Mouse (Mus musculus): ENCODE measurements around the gene Dusp10. TPM values are rescaled to one million over a fixed set of nuclear protein-coding genes. Genes with fewer than 3 reads are reported as not detected.

The Dusp10 gene
- total and polyA plus RNA-seq, 2 experiments from 2014 or later, result 8.6 to 31.1 TPM

DNA sequence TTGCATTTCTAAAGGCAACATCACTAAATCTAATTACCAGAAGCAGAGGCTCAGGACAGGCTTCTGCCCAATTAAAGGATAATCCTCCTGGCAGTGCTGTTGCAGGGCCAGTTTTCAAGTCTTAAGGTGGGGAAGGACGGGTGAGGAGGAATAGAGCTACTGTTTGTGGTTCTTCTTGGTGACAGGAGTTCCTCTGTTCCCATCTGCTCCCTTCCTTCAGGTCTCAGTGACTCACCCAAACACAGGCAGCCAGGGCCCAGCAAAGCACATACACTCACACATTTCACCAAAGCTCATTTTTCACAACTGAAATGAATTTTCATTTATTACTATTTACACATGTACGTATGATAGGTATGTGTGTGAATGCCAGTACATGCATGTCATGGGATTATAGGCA, 93.7 kb downstream of the Dusp10 start:
- TF ChIP-seq EP300 (IDR thresholded peaks at IDR 0.05; ENCODE audit: low read depth) (no peak), CTCF (IDR thresholded peaks at IDR 0.05; ENCODE audit: low read depth) (no peak)
- Histone ChIP-seq H3K9ac (replicated peaks; ENCODE audit: low read depth, low read length) (no peak overlapping the region), H3K36me3 (replicated peaks; ENCODE audit: control insufficient read depth, insufficient read depth, low read length) (no peaks in the 10 kb centered on the region), H3K9me3 (replicated peaks; ENCODE audit: control insufficient read depth, low read length) (no peaks in the 10 kb centered on the region), H3K4me2 (ENCODE audit: low read depth, low read length) (no peak overlapping the region), H3K4me3 (ENCODE audit: low read depth, low read length) (no peak overlapping the region), H3K4me1 (ENCODE audit: control insufficient read depth, insufficient read depth) (no peaks in the 10 kb centered on the region), H3K27ac (ENCODE audit: low read depth) (no peak overlapping the region), H3K27me3 (ENCODE audit: control insufficient read depth, insufficient read depth, low read length) (no peaks in the 10 kb centered on the region)
- 69% methylated on average over 2 of the region's 2 CpGs for WGBS
- DNase-seq (ENCODE audit: low spot score) (no peak), ATAC-seq (ENCODE audit: insufficient read depth, low read depth) (no peak)

DNA sequence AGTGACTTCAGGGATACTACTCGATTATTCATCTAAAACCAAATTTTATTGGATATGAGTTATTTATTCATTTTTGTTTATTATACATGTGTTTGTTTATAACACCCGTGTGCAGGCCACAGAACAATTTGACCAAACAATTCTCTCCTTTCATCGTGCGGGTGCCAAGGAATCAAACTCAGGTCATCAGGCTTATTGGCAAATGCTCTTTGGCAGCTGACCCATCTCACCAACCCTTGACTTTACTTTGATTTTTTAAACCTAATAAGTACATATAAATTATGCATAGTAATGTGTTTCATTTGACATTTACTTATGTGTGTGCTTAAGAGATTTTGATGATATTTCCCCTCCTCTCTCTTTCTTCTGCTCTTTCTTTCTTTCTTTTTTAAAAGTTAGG, 94.3 kb downstream of the Dusp10 start:
- H3K36me3 ChIP-seq (replicated peaks; ENCODE audit: control insufficient read depth, insufficient read depth, low read length), result no peaks in the 10 kb centered on the region
- DNase-seq (ENCODE audit: low spot score) (no peak), ATAC-seq (ENCODE audit: insufficient read depth, low read depth) (no peak)
- no peak overlapping the region for H3K9ac ChIP-seq (replicated peaks; ENCODE audit: low read depth, low read length)
- no peak overlapping the region for H3K4me3 ChIP-seq (ENCODE audit: low read depth, low read length)
- H3K27me3 ChIP-seq (ENCODE audit: control insufficient read depth, insufficient read depth, low read length), result no peaks in the 10 kb centered on the region
- no peak overlapping the region for H3K27ac ChIP-seq (ENCODE audit: low read depth)
- TF ChIP-seq CTCF (IDR thresholded peaks at IDR 0.05; ENCODE audit: low read depth) (no peak), EP300 (IDR thresholded peaks at IDR 0.05; ENCODE audit: low read depth) (no peak)
- H3K4me2 ChIP-seq (ENCODE audit: low read depth, low read length), result no peak overlapping the region
- H3K4me1 ChIP-seq (ENCODE audit: control insufficient read depth, insufficient read depth), result no peaks in the 10 kb centered on the region
- WGBS, result 82% methylated on average over 4 of the region's 4 CpGs
- no peaks in the 10 kb centered on the region for H3K9me3 ChIP-seq (replicated peaks; ENCODE audit: control insufficient read depth, low read length)

DNA sequence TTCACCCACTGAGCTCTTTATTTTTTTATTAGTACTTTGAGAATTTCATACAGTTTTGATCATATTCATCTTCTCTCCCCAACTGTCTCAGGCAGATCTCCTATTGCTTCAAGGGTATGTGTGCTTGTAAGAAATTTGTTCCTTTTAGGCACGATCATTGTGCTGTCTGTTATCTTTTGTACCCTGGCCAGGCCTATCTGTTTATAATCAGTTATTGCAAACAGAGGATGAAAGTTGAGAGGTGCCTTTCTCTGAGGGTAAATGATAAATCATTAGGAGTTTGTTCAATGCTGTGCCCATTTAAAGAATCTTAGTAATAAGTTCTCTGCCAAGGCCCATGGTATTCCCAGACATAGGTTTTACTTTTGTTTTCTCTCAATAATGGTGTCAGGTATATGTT, 95.2 kb downstream of the Dusp10 start:
- H3K27ac ChIP-seq (ENCODE audit: low read depth), result no peak overlapping the region
- no peak overlapping the region for H3K4me3 ChIP-seq (ENCODE audit: low read depth, low read length)
- no peak overlapping the region for H3K9ac ChIP-seq (replicated peaks; ENCODE audit: low read depth, low read length)
- TF ChIP-seq CTCF (IDR thresholded peaks at IDR 0.05; ENCODE audit: low read depth), result no peak
- TF ChIP-seq EP300 (IDR thresholded peaks at IDR 0.05; ENCODE audit: low read depth), result no peak
- H3K4me2 ChIP-seq (ENCODE audit: low read depth, low read length), result no peak overlapping the region
- H3K36me3 ChIP-seq (replicated peaks; ENCODE audit: control insufficient read depth, insufficient read depth, low read length), result no peaks in the 10 kb centered on the region
- ATAC-seq (ENCODE audit: insufficient read depth, low read depth) (no peak), DNase-seq (ENCODE audit: low spot score) (no peak)
- H3K27me3 ChIP-seq (ENCODE audit: control insufficient read depth, insufficient read depth, low read length), result no peaks in the 10 kb centered on the region
- 51% methylated on average over 1 of the region's 1 CpGs for WGBS
- H3K9me3 ChIP-seq (replicated peaks; ENCODE audit: control insufficient read depth, low read length), result no peaks in the 10 kb centered on the region
- H3K4me1 ChIP-seq (ENCODE audit: control insufficient read depth, insufficient read depth), result no peaks in the 10 kb centered on the region

DNA sequence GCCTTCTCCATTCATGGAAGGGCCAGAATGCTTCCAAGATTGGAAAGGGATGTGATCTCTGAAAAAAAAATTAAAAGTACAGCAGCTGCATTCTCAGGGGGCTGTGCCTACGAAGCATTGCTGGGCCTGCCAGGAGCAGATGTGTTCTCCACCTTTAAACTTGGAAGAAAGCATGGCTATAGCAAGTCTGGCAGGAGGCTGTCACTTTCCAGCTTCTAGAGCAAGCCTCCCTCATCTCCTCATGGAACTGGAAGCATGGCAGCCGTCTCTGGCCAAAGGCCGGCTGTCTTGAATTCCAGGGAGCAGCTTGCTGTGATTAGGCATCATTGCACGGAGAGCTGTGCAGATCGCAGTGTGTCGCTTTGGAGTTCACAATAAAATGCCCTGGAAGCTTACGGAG, 104.5 kb downstream of the Dusp10 start:
- no peak overlapping the region for H3K4me2 ChIP-seq (ENCODE audit: low read depth, low read length)
- 60% methylated on average over 7 of the region's 7 CpGs for WGBS
- no peaks in the 10 kb centered on the region for H3K9me3 ChIP-seq (replicated peaks; ENCODE audit: control insufficient read depth, low read length)
- ATAC-seq (ENCODE audit: insufficient read depth, low read depth) (no peak), DNase-seq (ENCODE audit: low spot score) (no peak)
- TF ChIP-seq EP300 (IDR thresholded peaks at IDR 0.05; ENCODE audit: low read depth), result no peak
- no peak for TF ChIP-seq CTCF (IDR thresholded peaks at IDR 0.05; ENCODE audit: low read depth)
- no peak overlapping the region for H3K4me3 ChIP-seq (ENCODE audit: low read depth, low read length)
- H3K4me1 ChIP-seq (ENCODE audit: control insufficient read depth, insufficient read depth), result no peaks in the 10 kb centered on the region
- H3K27me3 ChIP-seq (ENCODE audit: control insufficient read depth, insufficient read depth, low read length), result no peaks in the 10 kb centered on the region
- peak overlapping the region; percentile 22; the same call in 1 of the 2 replicates for H3K27ac ChIP-seq (ENCODE audit: low read depth)
- no peak overlapping the region for H3K9ac ChIP-seq (replicated peaks; ENCODE audit: low read depth, low read length)
- H3K36me3 ChIP-seq (replicated peaks; ENCODE audit: control insufficient read depth, insufficient read depth, low read length), result no peaks in the 10 kb centered on the region

DNA sequence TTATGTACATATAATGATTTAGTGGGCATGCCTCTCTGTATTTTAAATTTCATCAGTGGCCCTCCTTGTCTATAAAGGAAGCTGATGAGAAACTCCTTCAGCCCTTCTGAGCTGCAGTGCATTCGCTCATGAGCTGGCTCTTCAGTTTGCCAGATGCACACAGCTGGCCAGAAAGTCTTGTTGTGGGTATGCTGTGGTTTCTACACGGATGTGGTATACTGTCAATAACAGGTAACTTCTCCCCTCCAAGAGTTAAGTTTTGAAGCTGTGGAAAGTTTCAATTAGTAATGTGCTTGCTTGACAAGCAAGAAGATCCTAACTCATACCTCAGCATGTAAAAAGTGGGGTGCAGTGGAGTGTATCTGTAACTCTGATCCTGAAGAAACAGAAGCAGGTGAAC, 104.9 kb downstream of the Dusp10 start:
- H3K27ac ChIP-seq (ENCODE audit: low read depth), result peak overlapping the region; percentile 36; the same call in 1 of the 2 replicates
- no peak overlapping the region for H3K4me3 ChIP-seq (ENCODE audit: low read depth, low read length)
- no peaks in the 10 kb centered on the region for H3K9me3 ChIP-seq (replicated peaks; ENCODE audit: control insufficient read depth, low read length)
- no peaks in the 10 kb centered on the region for H3K4me1 ChIP-seq (ENCODE audit: control insufficient read depth, insufficient read depth)
- no peak overlapping the region for H3K4me2 ChIP-seq (ENCODE audit: low read depth, low read length)
- DNase-seq (ENCODE audit: low spot score) (no peak), ATAC-seq (ENCODE audit: insufficient read depth, low read depth) (no peak)
- TF ChIP-seq CTCF (IDR thresholded peaks at IDR 0.05; ENCODE audit: low read depth), result no peak
- TF ChIP-seq EP300 (IDR thresholded peaks at IDR 0.05; ENCODE audit: low read depth), result no peak
- no peak overlapping the region for H3K9ac ChIP-seq (replicated peaks; ENCODE audit: low read depth, low read length)
- WGBS, result 54% methylated on average over 2 of the region's 2 CpGs
- no peaks in the 10 kb centered on the region for H3K36me3 ChIP-seq (replicated peaks; ENCODE audit: control insufficient read depth, insufficient read depth, low read length)
- H3K27me3 ChIP-seq (ENCODE audit: control insufficient read depth, insufficient read depth, low read length), result no peaks in the 10 kb centered on the region

DNA sequence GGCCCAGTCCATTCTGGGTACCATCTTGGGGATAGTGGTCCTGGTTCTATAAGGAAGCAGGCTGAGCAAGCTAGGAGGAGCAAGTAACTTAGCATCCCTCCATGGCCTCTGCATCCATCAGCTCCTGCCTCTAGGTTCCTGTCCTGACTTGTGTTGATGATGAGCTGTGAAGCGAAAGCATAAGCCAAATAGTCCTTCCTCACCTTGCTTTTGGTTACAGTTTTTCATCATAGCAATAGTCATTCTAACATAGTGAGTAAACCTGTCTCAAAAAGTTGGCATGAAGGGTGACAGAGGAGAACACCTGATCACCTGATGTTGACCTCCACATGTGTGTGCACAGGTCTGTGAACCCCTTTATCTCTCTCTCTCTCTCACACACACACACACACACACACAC, 105.5 kb downstream of the Dusp10 start:
- 63% methylated on average over 1 of the region's 1 CpGs for WGBS
- DNase-seq (ENCODE audit: low spot score) (no peak), ATAC-seq (ENCODE audit: insufficient read depth, low read depth) (no peak)

More for the DNA sequence above, 105.5 kb downstream of the Dusp10 start:
- Histone ChIP-seq H3K27me3 (ENCODE audit: control insufficient read depth, insufficient read depth, low read length) (no peaks in the 10 kb centered on the region), H3K36me3 (replicated peaks; ENCODE audit: control insufficient read depth, insufficient read depth, low read length) (no peaks in the 10 kb centered on the region), H3K27ac (ENCODE audit: low read depth) (peak overlapping the region; percentile 36; the same call in 1 of the 2 replicates), H3K4me1 (ENCODE audit: control insufficient read depth, insufficient read depth) (no peaks in the 10 kb centered on the region), H3K9me3 (replicated peaks; ENCODE audit: control insufficient read depth, low read length) (no peaks in the 10 kb centered on the region), H3K4me2 (ENCODE audit: low read depth, low read length) (no peak overlapping the region), H3K4me3 (ENCODE audit: low read depth, low read length) (no peak overlapping the region), H3K9ac (replicated peaks; ENCODE audit: low read depth, low read length) (no peak overlapping the region)
- TF ChIP-seq CTCF (IDR thresholded peaks at IDR 0.05; ENCODE audit: low read depth) (no peak), EP300 (IDR thresholded peaks at IDR 0.05; ENCODE audit: low read depth) (no peak)

Other genes starting within 250 kb of the Dusp10 start
- gene 1700056E22Rik, start 21.0 kb downstream of the Dusp10 start, total RNA-seq (2014; rRNA removed; ENCODE audit: low replicate concordance), result not detected in 2 replicates
- 2.2 and 3.0 TPM in 2 replicates for gene 1700056E22Rik, start 21.0 kb downstream of the Dusp10 start, polyA plus RNA-seq (2015; fragmentation: Nextera tagmentation; extraction: Ambion mirVana)

Measured in heart, postnatal 0 days (tissue).